Mouse (Mus musculus) retina, adult 2 months (tissue): ENCODE data around the gene Caskin1.

ENCODE experiments used
- DNase-seq: peaks from one replicate; pipeline ENCODE4 v3.0.0-alpha.2; 2012; ENCODE audit warnings: low read depth, low spot score

Caskin1 gene

DNA sequence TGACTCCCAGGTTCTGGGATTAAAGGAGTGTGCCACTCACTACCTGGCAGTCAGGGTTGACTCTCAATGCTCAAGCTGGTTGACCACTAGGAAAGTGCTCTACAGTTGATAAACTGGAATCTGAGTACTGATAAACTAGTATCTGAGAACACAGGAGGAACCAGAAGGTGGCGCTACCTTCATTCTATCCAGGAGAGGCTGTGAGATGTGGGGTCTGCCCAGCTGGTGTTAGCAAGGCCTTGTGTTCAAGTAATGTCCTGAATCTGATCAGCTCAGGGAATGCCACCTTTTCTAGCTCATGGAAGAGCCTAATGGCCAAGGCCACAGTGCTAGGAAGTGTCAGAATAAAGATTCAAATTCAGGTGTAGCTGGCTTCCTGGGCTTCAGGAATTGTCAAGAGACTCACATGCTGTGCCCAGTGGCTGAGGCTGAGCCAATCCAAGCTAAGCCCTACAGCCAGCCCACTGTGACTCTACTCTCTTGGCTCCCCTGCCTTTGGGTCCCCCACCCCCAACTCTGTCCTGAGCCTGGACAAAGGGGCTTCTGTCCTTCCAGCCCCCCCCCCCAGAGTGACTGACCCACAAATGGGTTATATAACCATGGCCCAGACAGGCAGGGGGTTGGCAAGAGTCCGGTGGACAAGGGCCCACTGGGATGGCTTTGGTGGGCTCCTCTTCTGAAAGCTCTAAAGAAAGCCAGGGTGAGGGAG, 6.4 kb downstream of the Caskin1 start:
- no peak for DNase-seq

DNA sequence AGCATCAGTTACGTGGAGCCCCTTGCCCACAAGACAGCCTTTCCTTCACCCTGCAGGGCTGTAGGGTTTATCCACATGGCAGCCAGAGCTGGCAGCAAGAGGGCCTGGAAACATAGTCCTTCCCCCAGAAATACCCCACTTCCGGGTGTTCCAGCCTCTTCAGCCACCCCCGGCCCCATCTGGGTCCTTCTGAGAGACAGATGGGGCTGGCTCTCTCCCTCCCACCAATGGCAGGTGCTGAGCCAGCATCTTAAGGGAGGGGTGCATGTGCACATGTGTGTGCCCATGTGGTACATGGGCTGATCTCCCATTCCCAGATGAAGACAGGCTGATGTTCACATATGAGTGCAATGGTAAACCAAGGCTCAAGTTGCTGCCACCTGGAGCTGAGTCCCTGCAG, 7.0 kb downstream of the Caskin1 start:
- DNase-seq = no peak

DNA sequence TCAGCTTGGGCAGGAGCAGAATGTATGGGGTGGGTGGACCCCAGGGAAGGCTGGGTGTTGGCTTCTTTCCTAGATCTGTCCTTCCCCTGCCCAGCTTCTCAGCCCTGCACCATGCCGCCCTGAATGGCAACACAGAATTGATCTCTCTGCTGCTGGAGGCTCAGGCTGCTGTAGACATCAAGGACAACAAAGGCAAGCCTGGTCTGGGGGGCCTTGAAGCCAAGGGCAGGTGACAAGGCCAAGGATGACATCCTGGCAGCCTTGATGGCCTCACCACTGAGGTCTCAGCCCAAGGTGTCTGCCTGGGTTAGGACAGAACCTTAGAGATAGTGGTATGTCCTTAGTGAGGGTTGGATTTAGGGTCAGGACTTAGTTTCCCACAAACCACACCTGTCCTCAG, 7.6 kb downstream of the Caskin1 start:
- DNase-seq = no peak

DNA sequence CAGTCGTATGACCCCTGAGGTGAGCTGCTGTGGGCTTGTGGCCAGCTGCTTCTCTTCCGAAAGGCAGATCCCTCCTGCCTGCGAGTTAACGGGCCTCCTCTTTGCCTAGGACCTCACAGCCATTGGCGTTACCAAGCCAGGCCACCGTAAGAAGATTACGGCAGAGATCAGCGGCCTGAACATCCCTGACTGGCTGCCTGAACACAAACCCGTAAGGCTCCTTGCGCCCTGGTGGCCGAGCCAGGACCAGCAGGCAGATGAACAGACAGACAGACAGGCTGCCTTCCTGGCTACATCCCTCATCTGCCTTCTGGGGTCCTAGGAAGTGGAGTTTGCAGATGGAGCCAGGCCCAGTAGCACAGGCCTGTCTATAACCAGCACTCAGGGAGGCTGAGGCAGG, 13.8 kb downstream of the Caskin1 start:
- DNase-seq = peak; percentile 65

DNA sequence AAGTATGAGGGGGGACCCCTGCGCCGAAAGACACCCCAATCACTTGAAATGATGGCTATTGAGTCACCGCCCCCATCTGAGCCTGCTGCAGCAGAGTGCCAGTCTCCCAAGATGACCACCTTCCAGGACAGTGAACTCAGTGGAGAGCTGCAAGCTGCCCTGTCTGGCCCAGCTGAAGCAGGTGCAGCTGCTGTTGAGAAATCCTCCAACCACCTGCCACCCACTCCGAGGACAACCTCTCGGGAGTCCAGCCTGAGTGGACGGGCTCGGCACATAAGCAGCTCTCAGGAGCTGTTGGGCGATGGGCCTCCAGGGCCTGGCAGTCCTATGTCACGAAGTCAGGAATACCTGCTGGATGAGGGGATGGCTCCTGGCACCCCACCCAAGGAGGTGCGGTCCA, 15.7 kb downstream of the Caskin1 start:
- no peak for DNase-seq

DNA sequence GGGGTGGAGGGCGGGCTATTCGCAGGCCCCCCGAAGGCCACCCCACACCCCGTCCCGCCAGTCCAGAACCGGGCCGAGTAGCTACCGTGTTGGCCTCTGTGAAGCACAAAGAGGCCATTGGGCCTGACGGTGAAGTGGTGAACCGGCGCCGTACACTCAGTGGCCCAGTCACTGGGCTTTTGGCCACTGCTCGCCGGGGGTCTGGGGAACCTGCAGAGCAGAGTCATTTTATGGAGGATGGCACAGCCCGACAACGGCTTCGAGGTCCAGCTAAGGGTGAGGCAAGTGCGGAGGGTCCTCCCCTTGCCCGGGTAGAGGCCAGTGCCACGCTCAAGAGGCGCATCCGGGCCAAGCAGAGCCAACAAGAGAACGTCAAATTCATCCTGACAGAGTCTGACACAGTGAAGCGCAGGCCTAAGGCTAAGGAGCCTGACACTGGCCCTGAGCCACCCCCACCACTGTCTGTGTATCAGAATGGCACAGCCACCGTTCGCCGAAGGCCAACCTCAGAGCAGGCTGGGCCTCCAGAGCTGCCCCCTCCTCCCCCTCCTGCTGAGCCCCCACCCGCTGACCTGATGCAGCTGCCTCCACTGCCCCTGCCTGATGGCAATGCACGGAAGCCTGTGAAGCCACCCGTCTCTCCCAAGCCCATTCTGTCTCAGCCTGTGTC, 17.0 kb downstream of the Caskin1 start:
- DNase-seq = no peak

DNA sequence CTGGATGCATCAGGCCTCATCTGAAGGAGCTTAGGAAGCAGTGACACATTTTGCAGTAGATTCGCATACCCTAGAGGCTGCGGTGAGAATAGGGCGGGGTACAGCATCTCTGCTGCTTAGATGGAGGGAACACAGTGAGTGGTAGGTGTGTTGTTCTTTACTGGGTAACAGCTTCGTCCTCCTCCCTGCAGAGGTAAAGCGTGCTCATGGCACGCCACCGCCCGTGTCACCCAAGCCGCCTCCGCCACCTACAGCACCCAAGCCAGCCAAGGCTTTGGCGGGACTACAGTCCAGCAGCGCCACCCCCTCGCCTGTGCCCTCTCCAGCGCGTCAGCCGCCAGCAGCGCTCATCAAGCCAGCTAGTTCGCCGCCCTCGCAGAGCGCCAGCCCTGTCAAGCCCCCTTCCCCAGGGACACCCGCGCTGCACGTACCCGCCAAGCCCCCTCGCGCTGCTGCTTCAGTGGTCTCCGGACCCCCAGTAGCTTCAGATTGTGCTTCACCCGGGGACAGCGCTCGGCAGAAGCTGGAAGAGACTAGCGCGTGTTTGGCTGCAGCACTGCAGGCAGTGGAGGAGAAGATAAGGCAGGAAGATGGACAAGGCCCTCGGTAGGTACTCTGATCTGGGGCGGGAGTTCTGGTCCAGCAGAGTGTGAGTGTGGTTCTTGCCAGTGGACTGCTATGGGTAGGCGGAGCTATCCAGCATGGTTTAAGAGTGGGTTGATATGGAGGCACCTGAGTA, 18.1 kb downstream of the Caskin1 start:
- DNase-seq = no peak

DNA sequence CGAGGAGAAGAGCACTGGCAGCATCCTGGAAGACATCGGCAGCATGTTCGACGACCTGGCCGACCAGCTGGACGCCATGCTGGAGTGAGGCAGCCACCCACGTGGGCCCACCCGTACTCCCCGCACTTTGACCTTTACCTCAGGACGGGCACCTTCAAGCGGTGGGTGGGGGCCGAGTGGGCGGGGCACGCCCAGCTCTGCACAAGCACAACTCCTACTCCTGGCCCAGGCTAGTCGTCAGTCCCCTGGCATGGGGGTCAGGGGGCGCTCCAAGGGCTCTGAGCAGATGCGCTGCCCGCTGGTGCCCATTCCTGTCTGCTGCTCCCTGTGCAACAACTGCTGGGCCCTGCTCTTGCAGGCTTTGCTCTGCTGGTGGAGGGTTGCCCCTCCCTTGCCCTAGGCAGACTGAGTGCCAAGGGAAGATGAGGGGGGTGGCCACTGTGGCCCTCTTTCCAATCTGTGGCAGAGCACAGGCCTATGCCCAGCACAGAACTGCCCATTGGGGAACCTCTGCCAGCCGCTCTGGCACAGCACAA, 18.8 kb downstream of the Caskin1 start:
- no peak for DNase-seq

DNA sequence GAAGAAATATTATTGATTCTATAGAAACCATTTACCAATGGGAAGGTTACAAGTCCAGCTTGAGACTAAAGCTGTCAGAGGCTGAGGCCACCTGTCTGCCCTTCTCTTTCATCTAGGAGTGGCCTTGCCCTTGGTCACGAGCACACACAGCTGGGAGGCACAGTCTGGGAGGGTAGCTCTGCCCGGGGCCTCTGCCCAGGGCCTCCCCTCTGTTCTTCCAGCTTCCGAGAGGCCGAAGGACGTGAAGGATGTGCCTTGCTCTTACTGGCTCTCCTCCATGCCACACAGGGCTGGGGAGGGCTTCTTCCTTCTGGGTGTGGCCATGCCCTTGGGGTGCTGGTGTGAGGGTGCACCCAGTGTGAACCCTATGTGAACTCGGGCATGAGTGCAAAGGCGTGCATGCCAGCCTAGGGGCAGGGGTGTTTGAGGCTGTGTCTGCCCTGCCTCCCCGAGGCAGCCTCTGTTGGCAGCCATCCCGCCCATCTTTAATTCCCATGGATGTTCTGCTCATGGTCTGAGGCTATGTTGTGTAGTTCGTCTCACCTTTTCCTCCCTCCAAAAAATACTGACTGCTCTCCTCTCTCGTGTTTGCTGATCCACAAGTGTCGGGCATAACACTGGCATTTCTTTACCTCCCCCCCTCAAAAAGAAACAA, 19.5 kb downstream of the Caskin1 start:
- no peak for DNase-seq

DNA sequence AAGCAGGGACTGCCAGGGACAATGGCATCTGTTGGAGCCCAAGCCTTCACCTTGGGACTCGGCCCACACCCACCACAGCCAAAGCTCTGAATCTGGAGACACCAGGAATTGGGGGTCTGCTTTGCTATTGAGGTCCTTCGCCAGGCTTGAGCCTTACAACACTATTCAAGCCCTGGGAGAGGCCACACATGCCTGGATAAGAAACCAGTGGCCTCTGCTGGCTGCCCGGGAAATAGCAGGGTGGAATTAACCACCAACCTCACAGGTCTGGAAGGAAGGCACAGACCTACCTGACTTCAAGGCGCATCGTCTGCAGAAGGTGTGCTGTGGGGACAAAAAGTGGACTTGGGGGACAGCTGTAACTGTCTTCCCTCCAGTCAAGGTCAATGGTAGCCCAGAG, 25.2 kb downstream of the Caskin1 start:
- no peak for DNase-seq

DNA sequence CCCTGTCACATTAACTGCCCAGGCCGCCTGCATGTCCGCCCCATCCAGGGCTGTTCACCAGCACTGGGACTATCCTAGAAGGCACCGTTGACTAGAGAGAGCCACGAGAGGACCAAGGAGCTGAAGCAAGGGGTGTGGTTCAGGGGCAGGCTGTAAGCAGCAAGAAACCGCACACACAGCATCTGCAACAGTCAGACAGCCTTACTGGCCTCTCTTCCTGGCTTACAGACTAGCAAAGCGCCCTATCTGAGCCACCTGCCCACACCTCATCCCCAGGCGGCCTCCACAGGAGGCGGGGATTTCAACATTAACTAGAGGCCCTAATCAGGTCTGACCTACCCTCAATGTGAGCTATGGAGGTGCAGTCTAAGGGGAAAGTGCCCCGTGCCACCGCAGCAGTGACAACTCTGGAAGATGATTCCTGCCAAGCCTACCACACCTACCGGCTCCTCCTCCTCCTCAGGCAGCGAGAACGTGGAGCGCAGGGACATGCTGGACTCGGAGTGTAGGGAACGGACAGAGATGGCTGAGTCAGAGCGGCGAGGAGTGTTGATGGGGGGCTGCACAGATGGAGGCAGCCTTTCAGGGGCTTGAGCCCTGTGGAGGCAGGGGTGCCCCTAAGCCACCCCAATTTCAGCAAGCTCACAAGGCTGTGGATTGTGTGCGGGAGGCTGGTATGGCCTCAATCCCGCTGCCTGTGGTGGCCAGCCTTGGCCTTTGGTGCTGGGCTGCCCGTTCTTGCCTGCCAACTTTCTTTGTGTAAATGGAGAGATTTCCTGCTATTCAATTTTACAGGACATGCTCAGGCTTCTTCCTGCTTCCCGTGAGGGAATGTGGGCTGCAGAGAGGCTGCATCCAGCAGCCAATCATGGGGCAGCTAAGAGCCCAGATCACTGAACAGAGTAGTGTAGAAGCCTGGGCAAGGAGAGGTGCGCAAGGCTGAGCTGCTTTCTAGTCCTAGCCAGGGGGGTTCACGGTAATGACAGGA, 26.2 kb downstream of the Caskin1 start:
- no peak for DNase-seq

DNA sequence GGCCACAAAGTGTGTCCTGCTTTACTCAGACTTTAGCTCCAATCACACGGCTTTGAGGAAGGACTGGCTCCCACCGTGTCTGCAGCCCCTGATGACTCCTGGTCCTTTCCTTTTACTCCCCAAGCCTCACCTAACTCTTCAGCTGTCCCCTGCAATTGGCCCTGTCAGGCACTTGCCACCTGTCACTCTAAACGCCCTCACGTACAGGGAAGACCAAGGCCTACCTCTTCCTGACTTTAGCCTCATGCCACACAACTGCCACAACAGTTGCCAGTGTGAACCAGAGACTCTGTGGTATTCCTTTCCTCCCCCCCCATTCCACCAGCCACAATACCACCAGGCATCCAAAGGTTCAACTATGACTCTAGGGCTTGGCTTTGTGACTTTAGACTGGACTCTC, 32.0 kb downstream of the Caskin1 start:
- DNase-seq = no peak

DNA sequence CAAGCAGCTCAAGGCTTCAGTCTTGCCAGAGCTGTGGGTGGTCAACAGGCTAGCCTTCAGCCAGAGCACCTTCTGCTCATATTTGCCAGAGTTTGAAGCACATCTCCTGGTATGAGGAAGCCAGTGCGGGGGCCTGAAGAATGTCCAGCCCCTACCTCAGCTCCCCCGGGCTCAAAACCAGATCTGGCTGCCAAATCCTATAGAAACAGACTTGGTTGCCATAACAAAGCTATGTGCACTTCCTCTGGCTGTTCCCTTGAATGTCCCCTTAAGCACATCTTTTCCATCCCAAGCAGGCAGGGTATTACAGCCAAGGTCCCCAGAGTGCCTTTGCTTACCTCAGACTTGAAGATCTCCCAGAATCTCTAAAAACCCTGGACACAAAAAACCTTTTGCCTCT, 36.3 kb downstream of the Caskin1 start:
- DNase-seq = no peak

DNA sequence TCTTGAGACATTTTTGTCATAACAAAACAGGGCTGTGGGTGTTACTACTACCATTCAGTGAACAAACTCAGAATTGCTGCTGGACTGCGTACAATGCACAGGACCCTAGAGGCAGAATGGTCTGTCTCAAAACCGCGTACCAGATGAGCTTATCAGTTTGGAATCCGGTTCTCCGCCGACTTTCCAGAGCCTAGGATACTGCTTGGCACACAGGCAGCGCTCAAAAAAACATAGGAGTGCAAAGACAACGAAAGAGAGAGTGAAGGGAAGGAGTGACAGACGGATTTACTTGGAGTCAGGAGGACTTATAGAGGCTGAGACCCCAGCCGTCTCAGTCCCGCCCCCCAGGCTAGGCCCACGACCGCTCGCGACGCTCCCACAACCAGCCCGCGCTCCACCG, 38.9 kb downstream of the Caskin1 start:
- no peak for DNase-seq

DNA sequence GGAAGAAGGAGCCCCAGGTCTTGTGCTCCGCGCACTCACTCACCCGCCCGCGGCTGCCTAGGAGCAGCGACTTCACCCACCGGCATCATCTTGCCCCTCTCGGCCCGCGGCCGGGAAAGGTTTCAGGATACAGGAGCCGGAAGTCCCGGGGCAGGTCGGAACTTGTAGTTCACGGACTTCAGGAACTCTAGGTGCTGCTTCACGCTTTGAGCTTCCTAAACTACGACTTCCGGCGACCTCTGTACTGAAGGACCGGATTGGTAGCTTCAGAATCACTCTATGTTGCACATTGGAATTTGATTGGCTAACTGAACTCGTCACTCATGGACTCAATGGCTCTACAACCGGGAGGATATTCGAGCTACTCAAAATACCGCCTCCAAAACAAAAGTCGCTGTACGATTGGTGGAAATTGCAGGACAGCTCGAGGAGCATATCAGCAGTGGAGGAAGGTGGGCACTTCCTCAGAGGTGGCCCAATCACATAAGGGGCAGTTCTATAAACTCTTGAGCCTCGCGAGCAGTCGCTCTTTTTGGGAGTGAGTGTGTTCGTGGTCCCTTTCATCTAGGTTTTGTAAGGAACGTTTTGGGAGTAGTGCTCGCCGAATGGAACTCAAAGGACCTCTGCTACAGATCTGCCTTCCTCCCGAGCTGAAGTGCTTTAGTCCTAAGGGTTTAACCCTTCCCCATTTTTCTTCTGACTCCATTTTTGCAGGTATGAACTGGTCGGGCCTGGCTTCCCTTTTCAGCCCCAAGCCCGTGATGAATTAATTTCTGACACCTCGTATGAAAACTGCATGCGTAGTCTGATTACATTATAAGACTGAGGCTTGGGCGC, 39.5 kb downstream of the Caskin1 start, which contains the start of gene Traf7:
Gene Traf7 (minus strand): TSS at position 216 of the 837 bp plus-strand sequence.
- DNase-seq = peak; percentile 99

DNA sequence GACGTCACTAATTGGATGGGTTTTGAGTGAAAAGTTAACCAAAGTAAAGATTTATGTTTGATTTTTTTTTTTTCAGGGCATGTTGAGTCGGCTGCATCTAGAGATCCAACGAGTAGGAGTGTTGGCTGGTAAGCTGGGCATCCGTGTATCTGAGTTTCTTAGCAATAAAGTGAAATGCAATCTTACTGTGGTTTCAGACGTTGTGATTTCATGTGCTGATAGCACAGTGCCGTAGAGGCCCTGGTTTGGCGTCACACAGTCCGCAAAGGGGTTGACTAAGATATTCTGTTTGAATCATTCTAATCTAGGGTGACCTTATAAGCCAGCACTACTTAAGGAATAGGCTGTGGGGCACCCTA, 40.1 kb downstream of the Caskin1 start:
- no peak for DNase-seq

DNA sequence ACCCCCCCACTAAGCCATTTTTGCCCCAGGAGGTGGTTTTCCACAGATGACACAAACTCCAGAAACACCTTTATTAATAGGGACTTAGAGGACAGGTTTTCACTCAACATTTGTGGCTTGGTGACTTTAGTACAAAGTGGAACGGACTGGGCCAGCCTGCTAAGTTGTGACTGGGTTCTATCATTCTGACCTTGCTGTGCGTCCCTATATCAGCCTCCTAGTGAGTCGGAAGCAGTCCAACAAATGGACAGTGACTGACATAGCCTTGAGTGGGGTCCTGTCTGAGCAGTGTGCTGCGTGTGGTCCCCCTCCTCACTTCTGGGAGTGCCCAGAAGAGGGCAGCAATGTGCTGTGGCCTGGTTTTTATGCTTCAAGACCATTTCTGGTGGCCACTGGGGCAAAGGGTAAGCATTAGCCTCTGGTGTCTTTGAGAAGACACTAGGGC, 40.6 kb downstream of the Caskin1 start:
- DNase-seq = no peak

DNA sequence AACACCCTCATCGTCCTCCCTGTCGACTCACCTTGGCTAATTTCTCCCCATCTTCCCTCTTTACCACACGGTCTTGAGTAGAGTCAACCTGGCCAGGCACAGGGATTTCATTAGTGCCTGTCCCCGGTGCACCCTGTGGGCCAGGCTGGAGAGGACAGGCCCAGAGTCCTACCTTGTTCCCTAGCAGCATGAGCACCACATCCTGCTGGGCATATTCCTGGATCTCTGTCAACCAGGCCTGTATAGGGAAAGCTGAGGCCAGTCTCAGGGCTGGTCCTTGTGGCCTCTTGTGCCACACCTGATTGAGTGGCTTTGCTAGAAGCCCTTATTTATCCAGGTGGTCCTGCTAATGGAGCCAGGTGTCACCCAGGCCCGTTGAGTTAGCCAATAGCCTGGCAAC, 41.5 kb downstream of the Caskin1 start:
- DNase-seq = no peak

DNA sequence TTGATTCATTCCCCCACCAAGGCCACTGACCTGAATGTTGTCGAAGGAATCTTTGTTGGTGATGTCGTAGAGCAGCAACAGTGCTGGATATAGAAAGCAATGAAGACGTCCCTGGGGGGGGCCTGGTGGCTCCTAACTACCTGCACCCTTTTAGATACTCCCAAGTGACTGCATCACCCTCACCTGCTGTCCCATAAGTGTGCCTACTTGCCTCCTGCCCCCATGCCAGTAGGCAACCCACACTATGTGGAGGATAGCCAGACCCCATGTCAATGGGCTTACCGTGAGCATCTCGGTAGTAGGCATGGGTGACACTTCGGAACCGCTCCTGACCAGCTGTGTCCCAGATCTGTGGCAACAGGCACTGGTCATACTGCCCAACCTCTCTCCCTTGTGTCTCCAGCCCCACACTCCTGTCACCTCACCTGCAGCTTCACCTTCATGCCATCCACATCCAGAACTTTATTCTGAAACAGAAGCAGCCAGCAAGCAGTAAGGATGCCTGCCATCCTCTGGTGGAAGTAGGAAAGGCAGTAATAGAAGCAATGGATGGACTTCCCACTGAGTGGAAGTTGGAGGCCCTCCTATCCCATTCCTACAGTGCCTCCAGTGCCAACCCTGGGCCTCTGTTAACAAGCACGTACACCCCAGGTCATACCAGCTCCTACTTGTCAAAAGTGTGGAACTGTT, 42.1 kb downstream of the Caskin1 start:
- no peak for DNase-seq
